Mouse (Mus musculus) stomach, embryonic 16.5 days (tissue): ENCODE data around the gene Ubd. TPM values are rescaled to one million over a fixed set of nuclear protein-coding genes. Genes with fewer than 3 reads are reported as not detected.

Experiments used
- polyA plus RNA-seq: library from polyadenylated mRNA; unstranded; fragments of >200 nt; fragmentation: Nextera tagmentation; extraction: Ambion mirVana; gene quantifications from 2 replicates; pipeline ENCODE4 v1.2.1, GENCODE M21; 2015

Gene Ubd
- polyA plus RNA-seq, 1 experiment from 2014 or later: not detected

Other genes starting within 250 kb of the Ubd start
- 97.4 and 109 TPM in 2 replicates for gene Ppp1r11, start 242.2 kb upstream of the Ubd start, polyA plus RNA-seq
- gene Znrd1, start 235.3 kb upstream of the Ubd start, polyA plus RNA-seq: 70.3 and 79.7 TPM in 2 replicates
- 4.2 and 5.6 TPM in 2 replicates for gene Znrd1as, start 235.3 kb upstream of the Ubd start, polyA plus RNA-seq
- not detected in 2 replicates for gene 2410137M14Rik, start 212.7 kb upstream of the Ubd start, polyA plus RNA-seq
- 0.35 and 0.43 TPM in 2 replicates for gene H2-M5, start 204.4 kb upstream of the Ubd start, polyA plus RNA-seq
- 40.9 and 50.3 TPM in 2 replicates for gene Zfp57, start 192.7 kb upstream of the Ubd start, polyA plus RNA-seq
- 0.21 TPM in 1 of 2 replicates, not detected in the other for gene Mog, start 170.5 kb upstream of the Ubd start, polyA plus RNA-seq
- 7.2 and 7.5 TPM in 2 replicates for gene Gabbr1, start 147.9 kb upstream of the Ubd start, polyA plus RNA-seq
- not detected in 2 replicates for gene Olfr90, start 105.4 kb upstream of the Ubd start, polyA plus RNA-seq
- gene Olfr91, start 95.6 kb upstream of the Ubd start, polyA plus RNA-seq: not detected in 2 replicates
- not detected in 2 replicates for gene Olfr92, start 73.8 kb upstream of the Ubd start, polyA plus RNA-seq
- gene Olfr93, start 32.4 kb upstream of the Ubd start, polyA plus RNA-seq: not detected in 2 replicates
- gene Olfr94, start 7.1 kb downstream of the Ubd start, polyA plus RNA-seq: not detected in 2 replicates
- gene Olfr95, start 19.2 kb downstream of the Ubd start, polyA plus RNA-seq: not detected in 2 replicates
- gene Olfr96, start 26.3 kb downstream of the Ubd start, polyA plus RNA-seq: not detected in 2 replicates
- gene Olfr97, start 43.4 kb downstream of the Ubd start, polyA plus RNA-seq: not detected in 2 replicates
- not detected in 2 replicates for gene Olfr98, start 69.9 kb downstream of the Ubd start, polyA plus RNA-seq
- 3.2 and 4.0 TPM in 2 replicates for gene H2-M3, start 76.3 kb downstream of the Ubd start, polyA plus RNA-seq
- gene Olfr99, start 89.6 kb downstream of the Ubd start, polyA plus RNA-seq: not detected in 2 replicates
- gene Olfr101, start 110.4 kb downstream of the Ubd start, polyA plus RNA-seq: not detected in 2 replicates
- not detected in 2 replicates for gene Olfr102, start 123.2 kb downstream of the Ubd start, polyA plus RNA-seq
- gene Olfr103, start 145.8 kb downstream of the Ubd start, polyA plus RNA-seq: not detected in 2 replicates
- not detected in 2 replicates for gene Olfr104-ps, start 165.7 kb downstream of the Ubd start, polyA plus RNA-seq
- gene Olfr105-ps, start 185.1 kb downstream of the Ubd start, polyA plus RNA-seq: not detected in 2 replicates
- gene Olfr106-ps, start 196.5 kb downstream of the Ubd start, polyA plus RNA-seq: not detected in 2 replicates
- not detected in 2 replicates for gene Olfr107, start 205.3 kb downstream of the Ubd start, polyA plus RNA-seq